Mouse (Mus musculus) liver, embryonic 14.5 days (tissue): ENCODE measurements around the gene Csdc2.

Experiments used
- CTCF ChIP-seq: IDR thresholded peaks from 2 replicates; pipeline ENCODE4 v1.5.1; 2016; ENCODE audit warnings: antibody characterized with exemption, low read depth, control low read depth
- EP300 ChIP-seq: IDR thresholded peaks from 2 replicates; pipeline ENCODE4 v1.6.1; 2016; ENCODE audit warnings: antibody characterized with exemption, low read depth

GRCm38 (mm10) chr15:81889175-81889574, 47.4 kb upstream of the Csdc2 start:
- TF ChIP-seq CTCF (no peak), EP300 (no peak)
